Mouse (Mus musculus): ENCODE measurements at regions not wholly inside any gene's neighbourhood (a gene's known extent, or its start where the extent isn't known, plus 50 kb on each side); places are given as distances from the start of the nearest gene placed in this dataset.
"Not testable (repeated sequence)": the region's sequence is repeated elsewhere in the genome, so short reads cannot be mapped to it uniquely, and the experiment has no call there.

DNA sequence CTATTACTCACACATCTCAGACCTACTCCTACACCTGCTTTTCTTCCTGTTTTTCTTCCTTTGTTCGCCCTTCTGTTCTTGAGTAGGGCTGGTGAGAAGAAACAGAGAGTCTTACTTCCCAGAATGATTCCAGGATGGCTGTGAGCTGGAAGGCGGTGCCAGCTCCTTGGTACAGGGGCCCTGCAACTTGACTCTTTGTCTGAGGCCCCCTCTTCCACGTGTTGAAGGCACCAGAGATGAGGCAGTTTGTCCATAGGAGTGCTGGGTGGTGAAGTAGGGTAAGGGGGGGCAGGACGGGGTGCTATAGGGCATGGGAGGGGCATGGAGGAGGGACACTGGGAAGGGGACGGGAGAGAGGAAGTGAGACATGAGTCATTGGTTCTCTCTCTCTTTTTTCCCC lies 60.8 kb downstream of the Dmrta2 start:
- intact Hi-C loops (cut with DNase I) = loop anchor here (10.0 kb wide), 1 partner anchor 1456 kb away; no protein-coding TSS in a partner anchor
- DNase-seq (ENCODE audit: low spot score in 2 of 2) = no peak

DNA sequence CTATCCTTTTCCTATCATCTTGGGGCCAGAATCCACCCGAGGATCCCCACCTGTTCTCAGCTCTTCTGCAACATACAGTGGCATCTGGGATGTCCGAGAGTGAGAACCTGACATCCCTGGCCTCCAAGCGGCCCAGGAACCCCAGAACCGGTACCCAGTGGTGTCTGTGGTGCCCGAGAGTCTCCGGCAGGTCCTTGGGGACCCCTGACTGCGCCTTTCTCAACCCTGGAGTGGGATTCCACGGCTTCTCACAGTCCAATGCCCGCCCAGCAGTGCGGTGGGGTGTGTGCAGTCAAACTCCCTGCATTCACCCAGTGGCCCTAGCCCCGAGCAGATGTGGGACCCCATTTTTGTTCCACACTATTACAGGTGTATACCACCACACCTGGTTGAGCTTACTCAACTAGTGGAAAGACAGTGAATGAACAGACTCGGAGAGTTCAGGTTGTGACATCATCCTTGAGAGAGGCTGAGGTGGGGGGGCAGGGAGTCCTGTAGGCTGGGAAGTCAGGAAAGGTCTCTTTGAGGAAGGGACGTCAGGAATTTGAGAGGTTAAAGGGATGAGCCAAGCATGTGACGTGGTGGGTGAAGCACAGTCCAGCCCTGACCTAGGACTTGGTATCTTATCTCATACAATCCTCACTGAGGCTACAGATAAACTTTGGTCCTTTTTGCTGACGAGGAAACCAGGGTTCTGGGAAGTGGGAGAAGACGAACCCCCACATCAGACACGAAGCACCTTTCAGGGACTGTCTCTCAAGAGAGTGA lies 67.2 kb downstream of the Dmrta2 start:
- intact Hi-C loops (cut with DNase I) = no loop called here
- DNase-seq (ENCODE audit: low spot score in 2 of 2) = no peak

DNA sequence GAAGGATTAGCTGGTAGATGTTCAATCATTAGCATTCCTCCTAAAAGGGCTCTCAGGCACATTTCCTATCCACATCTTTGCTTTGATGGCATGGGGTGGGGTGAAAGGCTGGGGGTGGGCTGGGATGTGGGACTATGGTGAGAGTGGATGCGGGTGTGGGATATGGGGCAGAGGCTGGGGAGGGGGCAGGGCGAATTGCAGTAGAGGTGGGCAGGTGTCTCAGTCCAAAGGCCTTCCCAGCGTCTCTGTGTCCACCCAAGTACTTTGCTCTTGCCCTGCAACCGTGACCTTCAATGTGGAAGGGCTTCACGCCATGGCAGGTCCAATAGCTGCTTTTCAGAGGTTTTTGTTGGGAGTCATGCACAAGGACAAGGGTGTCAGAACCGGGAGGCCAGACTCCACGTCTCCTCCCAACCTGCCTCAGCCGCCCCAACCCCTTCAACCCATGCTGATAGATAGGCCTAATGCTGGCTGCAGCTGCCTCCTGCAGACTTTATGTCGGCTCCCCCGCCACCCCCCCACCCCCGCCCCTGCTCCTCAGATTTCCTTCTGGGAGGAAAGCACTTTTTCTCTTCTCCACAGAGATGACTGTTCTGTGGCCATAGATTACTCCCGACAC lies 67.9 kb downstream of the Dmrta2 start:
- DNase-seq (ENCODE audit: low spot score in 2 of 2) = no peak
- intact Hi-C loops (cut with DNase I) = no loop called here

DNA sequence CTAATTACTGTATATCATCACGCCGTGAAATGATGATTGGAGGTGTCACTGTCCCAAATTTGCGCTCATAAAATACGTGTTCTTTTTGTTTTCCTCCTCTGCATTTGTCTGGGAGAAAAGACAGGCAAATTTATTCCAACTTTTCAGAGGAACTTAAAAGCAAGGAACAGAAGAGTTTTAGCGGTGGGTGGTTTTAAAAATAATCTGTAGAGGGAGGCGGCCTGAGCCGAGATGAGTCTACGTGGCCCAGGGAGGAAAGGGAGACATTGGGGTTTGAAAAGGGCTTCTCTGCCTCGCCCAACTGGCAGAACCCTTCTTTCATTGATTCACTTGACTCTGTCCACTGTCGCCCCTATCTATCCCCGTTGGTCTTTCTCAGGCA lies 68.4 kb downstream of the Dmrta2 start:
- intact Hi-C loops (cut with DNase I) = no loop called here
- DNase-seq (ENCODE audit: low spot score in 2 of 2) = peak in 1 of 2 experiments; percentile 77

DNA sequence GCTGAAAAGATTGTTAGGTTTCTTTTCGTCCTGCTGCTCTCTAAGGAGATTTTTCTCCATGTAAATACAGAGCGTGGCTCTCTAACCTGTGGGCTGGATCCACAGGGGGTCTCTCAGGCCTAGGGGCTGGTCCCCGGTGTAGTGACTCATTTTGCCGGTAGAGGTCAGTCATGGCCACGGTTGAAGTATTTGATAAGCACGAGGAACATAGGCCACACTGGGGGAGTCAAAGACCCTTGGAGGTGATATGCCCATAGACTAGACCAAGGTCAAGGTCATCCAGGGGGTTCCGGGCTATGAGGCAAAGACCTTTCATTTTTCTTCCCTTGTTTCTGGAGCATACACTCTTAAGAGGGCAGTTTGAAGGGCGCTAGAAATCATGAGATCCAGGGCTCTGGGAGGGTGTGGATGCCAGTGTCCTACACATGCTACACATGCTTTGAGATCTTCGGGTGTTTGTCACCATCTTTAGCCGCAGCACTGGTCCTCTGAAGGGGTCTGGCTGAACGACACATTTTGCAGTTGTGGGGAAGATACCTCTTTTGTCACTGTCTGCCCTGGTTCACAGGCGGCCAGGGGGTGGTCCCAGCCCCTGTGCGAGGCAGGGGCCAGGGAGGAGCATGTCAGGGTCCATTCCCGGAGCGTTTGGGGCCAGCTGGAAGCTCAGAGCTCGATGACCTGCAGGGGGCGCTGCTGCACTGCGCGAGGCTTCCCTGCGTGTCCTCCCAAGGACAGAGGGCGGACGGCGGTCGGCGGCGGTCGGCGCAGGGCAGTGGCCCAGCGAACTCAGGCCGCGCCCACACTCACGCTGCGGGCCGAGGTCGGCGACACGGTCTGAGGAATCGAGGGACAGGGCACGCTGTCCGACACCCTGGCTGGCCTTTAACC lies 72.8 kb downstream of the Dmrta2 start:
- DNase-seq (ENCODE audit: low spot score in 2 of 2) = peak; percentile 85 to 89
- intact Hi-C loops (cut with DNase I) = loop anchor here (2.0 to 10.0 kb wide), 5 partner anchors 162 to 1576 kb away; no protein-coding TSS in a partner anchor

DNA sequence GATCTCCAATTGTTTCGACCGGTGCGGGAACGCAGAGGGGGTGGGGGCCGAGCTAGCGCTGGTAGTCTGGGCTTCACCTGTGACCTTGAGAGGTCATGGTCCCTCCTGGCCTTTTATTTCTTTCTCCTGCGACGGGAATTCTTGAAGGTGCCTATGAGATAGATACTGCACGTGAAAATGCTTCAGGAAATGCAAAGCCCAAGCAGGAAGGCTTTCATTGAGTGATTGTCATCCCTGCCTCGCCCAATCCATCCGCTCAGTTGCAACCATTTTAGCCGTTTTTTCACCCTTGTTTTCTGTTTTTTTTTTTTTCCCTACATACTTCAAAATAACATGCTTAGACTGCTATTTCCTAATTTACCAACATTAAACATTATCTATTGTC lies 73.4 kb downstream of the Dmrta2 start:
- DNase-seq (ENCODE audit: low spot score in 2 of 2) = no peak
- intact Hi-C loops (cut with DNase I) = loop anchor here (2.0 to 10.0 kb wide), 5 partner anchors 161 to 1576 kb away; no protein-coding TSS in a partner anchor

DNA sequence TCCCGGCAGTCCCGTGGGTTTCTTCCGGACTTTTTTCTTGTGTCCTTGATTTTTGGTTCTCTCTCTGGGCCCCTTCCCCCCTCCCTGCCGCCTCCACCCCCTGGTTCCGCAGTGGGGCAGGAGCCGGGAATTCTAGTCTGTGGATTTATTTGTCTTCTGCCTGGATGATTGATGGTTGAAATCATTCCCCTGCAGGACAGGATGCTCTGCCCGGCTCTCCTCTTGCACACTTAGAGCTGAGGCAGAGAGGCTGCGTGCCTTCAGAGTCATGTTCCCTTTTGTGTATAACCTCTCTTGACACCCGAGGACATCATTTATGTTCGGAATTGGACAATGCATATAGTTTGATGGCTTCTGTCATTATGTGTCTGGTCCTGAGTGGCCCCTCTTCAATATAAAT lies 74.0 kb downstream of the Dmrta2 start:
- no peak for DNase-seq (ENCODE audit: low spot score in 2 of 2)

DNA sequence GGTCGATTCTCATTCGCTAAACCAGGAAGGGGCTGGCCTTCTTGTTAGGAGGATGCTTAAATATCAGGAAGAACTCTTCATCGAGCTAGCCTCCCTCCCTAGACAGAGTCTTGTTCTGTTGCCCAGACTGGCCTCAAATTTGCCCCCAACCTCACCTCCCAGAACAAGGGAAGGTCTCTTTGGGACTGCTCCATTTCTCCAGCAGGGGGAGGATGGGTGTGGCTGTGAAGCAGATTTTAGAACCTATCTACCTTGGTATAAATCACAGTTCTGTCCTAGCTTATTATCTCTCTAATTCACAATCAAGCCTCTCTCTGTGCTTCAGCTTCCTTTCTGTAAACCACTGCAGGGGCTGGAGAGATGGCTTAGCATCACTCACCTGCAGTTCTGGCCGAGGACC lies 75.1 kb downstream of the Dmrta2 start:
- intact Hi-C loops (cut with DNase I) = loop anchor here (5.0 to 10.0 kb wide), 4 partner anchors 159 to 1444 kb away; no protein-coding TSS in a partner anchor
- no peak for DNase-seq (ENCODE audit: low spot score in 2 of 2)

More for the DNA sequence above, 74.0 kb downstream of the Dmrta2 start:
- intact Hi-C loops (cut with DNase I) = loop anchor here (2.0 to 10.0 kb wide), 5 partner anchors 160 to 1575 kb away; no protein-coding TSS in a partner anchor

DNA sequence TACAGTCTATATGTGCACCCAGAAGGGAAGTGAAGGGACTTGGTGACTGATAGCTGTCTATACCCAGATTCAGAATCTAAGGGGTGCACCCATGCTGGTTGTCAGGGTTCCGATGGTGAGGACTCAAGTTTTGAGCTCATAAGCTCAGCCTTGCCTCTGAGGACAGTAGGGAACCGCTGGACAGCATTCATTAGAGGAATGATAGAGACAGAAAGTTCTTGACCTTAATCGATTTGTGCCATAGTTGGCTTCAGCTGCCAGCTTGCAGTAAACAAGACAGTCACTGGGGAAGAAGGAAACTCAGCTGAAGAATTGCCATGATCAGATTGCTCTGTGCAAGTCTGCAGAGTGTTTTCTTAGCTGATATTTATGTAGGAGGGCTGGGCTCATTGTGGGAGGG lies 96.0 kb downstream of the Dmrta2 start:
- intact Hi-C loops (cut with DNase I) = no loop called here
- DNase-seq (ENCODE audit: low spot score in 2 of 2) = no peak

DNA sequence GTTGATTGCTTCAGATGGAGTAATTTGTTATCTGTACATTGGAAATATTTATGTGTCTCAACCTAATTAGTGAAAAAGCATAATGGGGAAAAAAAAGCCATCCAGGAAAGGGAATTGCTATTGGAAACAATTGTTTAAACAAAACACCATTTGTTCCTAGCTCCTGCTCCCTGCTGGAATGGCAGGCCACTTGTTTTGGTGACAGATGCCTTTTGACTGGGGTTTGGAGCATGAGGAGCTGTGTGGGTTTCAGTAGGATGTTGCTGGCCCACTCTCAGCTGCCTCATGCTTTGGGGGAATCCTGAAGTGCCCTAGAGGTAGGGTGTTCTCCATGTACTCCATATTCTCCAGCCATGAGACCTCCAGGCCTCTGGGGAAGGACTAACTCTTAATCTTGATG lies 105.5 kb downstream of the Dmrta2 start:
- DNase-seq (ENCODE audit: low spot score in 2 of 2) = no peak
- intact Hi-C loops (cut with DNase I) = no loop called here

DNA sequence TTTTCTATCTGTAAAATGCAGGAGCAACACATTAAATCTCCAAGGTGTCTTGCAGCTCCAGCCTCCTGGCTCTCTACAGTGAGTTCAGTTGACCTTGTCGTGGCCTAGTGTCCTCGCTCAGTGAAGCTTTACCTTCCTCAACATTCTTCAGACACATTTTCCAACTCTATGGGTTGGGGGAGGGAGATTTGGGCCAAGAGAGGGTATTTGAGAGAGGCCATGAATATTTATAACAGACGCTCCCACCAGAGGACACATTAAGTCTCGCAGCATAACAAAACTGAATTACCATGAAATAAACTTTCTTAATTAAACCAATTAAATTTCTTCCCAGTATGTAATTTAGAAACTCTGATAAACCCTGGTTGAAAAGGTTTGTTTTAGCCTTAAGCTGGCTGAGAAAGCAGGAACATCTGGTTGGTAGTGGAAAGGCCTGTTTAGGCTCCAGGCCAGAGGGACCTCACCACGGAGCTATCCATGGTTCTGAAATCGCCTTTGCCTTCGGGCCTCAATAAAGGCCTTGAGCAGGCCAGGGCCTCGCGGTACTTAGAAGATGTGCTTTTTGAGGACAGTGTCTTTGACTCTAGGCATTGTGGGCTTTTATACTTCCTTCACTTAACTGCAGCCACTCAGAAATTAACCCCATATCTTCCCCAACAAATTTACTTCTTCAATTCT lies 109.9 kb downstream of the Dmrta2 start:
- intact Hi-C loops (cut with DNase I) = no loop called here
- no peak for DNase-seq (ENCODE audit: low spot score in 2 of 2)

DNA sequence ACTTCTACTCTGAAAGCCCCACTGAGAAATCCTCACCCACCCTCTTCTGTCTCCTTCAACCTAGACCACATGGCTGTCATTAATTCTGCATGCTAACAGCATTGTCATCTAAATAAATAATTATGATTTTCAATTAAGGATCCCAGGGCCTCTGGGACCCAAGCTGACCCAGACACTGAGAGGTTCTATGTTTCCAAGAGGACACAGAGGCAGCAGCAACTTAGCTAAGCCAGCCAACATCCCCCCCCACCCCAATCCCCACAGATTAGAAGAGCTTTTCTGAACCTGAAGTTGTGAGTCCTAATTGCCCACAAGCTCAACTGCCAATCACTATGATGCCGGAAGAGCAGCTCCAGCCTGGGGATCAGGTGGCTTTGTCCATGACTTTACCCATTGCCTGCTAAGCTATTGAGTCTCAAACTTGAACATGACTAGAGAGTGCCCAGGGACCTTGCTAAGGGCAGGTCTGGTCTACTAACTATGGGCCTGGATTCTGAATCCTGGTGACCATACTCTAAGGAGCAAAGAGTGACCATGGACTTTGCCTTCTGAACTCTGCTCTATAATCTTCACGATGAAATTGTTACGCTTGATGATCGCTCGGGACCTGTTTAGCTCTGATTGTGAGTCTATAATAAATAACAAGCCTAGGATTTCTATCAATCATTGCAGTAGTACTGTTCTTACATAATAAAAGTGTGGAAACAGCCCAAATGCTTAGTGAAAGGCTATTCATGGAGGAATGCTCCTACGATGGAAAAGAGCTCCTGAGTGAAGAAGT lies 115.4 kb downstream of the Dmrta2 start:
- intact Hi-C loops (cut with DNase I) = no loop called here
- no peak for DNase-seq (ENCODE audit: low spot score in 2 of 2)

DNA sequence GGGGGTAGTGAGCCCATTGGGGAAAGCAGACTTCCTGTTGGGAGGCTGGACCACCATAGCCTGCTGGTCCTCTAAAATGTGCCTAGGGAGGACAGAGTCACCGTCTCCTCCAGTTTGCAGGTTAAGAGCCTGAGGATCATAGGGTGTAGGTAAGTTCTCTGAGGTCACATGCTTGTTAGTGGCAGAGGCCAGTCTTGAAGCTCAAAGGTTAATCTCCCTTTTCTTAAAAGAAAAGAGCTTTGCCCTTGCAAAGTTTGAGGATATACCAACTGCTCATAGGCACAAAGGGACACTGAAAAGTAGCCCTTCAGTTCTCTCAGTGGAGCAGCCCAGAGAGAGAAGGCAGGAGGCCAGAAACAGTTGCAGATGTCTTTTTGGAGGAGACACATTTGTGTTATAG lies 116.7 kb downstream of the Dmrta2 start:
- intact Hi-C loops (cut with DNase I) = no loop called here
- no peak for DNase-seq (ENCODE audit: low spot score in 2 of 2)

DNA sequence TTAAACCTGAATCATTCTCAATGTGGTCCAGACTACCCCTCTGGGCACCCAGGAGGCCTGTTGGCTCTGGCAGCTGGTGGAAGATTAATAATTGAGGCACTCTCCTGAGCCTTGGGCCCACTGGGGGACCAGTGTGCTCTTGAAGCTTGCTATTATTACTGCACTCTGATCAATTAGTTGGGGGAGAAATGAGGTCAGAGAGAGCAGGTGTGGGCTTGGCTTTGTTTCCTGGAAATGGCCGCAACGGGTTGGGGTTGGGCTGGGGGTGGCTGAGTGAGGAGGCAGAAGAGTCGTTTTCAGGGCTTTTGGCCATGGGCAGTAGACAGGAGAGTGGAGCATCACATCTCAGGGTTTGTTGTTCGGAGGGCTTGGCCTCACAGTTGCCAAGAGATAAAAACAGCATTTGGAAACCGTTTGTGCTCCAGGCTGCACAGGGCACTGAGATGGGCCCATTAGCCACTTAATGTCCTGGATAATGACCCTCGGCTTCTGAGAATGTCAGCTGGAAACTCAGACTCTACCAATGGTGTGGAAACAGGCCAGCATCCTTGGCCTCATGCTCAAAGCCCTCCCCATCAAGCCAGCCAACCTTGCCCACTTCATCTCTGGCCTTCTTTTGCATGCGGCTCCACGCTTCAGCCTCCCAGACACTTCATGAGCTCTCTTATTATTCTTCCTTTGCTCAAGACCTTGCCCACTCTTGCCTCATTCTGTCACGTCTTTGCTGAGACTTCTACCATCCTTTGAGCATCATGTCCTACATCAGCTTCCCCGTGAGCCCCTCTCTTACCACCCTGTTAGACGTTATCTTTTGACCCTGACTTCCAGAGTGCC lies 118.1 kb downstream of the Dmrta2 start:
- no peak for DNase-seq (ENCODE audit: low spot score in 2 of 2)
- intact Hi-C loops (cut with DNase I) = no loop called here

DNA sequence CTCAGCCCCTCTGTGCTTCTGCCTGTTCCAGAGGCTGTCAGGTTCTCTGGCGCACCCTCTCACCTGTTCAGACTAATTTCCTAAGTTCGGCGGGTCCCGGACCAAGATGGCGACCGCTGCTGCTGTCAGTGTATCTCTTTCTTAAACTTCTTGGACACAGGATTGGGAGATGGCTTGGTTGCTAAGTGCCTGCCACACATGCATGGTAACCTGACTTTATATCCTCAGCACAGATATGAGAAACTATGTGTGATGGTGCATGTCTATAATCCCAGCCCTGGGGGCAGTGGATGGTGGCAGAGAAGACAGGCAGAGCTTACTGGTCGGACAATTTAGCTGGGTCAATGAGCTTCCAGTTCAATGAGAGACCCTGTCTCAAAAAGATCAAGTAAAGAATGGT lies 126.3 kb downstream of the Dmrta2 start:
- intact Hi-C loops (cut with DNase I) = not testable (repeated sequence)

DNA sequence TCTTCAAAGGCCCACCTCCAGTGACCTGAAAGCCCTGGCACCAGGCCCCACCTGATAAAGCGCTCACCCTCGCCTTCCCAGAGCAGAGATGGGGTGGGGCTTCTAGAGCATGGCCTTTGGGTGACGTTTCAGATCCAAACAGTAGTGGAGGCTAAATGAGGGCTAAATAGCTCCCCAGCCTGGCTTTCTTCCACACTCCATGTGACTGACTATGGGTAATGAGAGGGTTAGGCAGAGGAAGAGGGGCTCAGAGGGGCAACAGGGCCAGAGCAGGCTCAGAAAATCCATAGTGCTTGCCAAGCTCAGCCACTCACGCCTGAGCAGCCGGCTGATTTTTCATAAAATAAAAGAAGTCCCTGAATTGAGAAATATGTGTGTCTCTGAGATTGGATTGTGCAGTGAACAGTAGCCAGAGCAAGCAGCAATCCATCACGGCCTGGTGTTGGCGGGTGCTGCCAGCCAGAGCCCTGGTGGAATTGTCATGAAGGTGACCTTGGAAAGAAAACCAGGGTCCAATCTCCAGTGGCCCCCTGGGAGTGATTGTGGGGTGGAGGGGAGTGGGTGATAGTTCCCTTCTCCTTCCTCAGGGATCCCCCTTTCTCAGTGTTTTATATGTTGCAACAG lies 128.9 kb downstream of the Dmrta2 start:
- intact Hi-C loops (cut with DNase I) = no loop called here
- no peak for DNase-seq (ENCODE audit: low spot score in 2 of 2)

More for the DNA sequence above, 126.3 kb downstream of the Dmrta2 start:
- DNase-seq (ENCODE audit: low spot score in 2 of 2) = not testable (repeated sequence)

DNA sequence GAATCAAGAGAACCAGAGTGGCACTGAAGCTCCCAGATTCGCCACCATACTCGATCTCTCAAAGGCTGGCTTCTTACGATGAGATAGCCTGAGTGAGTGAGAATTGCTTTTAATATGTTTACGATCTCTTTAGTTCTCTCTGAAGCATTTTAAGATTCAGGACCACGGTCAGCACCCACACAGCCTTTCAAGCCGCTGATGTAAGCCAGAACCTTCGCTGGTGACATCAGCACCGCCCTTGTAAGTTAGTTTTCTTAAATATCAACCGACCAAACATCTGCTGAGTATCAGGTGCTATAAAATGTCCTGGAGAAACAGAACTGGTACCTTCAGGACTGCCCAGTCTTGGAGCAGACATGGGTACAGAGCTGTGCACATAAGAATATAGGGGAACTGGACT lies 141.6 kb downstream of the Dmrta2 start:
- DNase-seq (ENCODE audit: low spot score in 2 of 2) = peak in 1 of 2 experiments; percentile 34
- intact Hi-C loops (cut with DNase I) = no loop called here

DNA sequence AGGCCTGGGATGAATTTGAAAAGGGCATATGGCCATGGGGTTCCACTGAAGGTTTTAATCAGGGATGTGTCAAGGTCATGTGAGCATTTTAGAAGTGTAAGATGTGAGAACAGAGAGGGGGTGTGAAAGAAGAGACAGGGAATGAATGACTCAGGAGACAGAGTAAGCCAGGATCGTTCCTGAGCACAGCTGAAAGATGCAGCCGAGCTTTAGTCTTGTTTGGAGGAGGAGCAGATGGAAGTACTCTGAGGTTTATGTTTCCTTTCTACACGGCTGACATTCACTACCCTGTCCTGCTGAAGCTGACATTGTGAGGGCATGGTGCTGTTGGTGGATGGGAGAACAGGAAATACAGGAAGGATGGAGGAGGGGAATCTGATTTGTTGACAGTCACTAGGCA lies 142.0 kb downstream of the Dmrta2 start:
- intact Hi-C loops (cut with DNase I) = no loop called here
- peak in 1 of 2 experiments; percentile 43 for DNase-seq (ENCODE audit: low spot score in 2 of 2)
